Mouse (Mus musculus): ENCODE measurements around the gene Fcgr1. TPM values are rescaled to one million over a fixed set of nuclear protein-coding genes. Genes with fewer than 3 reads are reported as not detected.
"Not testable (repeated sequence)": the region's sequence is repeated elsewhere in the genome, so short reads cannot be mapped to it uniquely, and the experiment has no call there.

Fcgr1 gene
- polyA plus RNA-seq, 1 experiment from 2014 or later = 0.50 TPM

DNA sequence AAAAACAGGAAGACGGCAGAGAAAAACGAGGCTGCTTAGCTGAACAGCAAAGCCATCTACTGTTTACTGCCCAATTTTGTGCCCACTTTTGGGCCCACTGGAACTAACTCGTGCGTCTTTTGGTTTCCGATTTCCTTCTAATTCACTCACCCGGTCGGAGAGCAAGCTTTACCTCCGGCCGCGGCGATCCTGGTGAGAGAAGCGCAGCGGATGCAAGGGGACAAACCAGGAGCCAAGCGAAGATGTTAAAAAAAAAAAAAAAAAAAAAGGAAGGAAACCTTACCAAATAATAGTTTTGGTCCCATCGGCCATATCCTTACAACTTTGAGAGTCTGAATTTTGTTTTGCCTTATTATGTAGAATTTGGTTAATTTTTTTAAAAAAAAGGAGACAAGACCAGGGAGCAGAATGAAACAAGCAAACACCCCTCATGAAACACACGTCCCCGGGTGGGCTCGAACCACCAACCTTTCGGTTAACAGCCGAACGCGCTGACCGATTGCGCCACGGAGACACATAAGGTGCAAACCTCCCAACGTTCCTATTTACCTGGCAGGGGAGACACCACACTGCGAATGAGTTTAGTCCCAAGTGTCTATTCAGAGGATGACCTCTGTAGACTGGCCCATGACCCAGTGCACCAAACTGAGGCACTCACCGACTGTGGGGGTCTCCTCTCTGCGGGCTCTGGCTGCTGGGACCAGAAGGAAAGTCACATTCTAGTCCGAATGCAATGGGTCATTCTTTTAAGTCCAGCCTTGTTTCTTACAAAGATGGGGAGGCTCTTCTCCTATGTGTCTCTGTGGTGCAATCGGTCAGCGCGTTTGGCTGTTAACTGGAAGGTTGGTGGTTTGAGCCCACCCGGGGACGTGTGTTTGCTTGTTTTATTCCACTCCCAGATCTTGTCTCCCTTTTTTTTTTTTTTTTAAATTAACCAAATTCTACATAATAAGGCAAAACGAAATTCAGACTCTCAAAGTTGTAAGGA is 40.7 kb upstream of the Fcgr1 start:
- ATAC-seq (no peak), DNase-seq (ENCODE audit: low read depth, low spot score) (no peak)
- TF ChIP-seq CTCF (IDR thresholded peaks at IDR 0.05) = no peak
- peaks cover 2% of the 10 kb centered on the region for H3K27me3 ChIP-seq
- in situ Hi-C loops (cut with MboI; ENCODE audit: low pct_unique_long_range_greater_than_20kb) = loop anchor here (25.0 kb wide), 1 partner anchor 778 kb away; no protein-coding TSS in a partner anchor
- ChIA-PET CTCF (interaction anchor here (1.3 to 3.8 kb wide), 2 partner anchors 9 kb away, joined by 6 to 23 read pairs; no protein-coding TSS in a partner anchor), POLR2A (no interaction called here)

DNA sequence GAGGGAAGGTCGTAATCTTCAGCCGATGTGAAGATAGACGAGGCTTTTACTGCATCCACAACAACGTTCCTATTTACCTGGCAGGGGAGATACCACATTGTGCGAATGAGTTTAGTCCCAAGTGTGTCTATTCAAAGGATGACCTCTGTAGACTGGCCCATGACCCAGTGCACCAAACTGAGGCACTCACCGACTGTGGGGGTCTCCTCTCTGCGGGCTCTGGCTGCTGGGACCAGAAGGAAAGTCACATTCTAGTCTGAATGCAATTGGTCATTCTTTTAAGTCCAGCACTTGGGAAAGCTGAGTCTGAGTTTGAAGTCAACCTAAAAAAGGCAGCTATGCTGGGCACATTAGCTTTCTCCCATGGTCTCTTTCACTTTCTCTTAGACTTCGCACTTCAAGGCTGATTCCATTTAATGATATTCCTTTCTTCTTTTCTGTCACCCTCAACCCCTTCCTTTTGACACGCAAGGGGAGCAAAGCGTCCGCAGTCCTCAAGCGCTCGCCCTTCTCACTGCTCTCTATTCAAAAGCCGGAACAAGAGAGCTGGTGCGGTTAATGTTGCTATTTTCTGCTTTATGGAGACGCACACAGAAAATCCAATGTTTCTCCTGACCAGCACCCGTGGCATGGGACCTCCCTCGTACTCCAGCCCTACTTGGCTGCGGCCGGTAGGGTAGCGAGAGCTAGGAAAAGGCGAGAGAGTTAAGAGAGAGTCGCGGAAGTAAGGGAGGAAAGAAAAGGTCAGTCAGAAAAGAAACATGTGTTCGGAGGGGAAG is 39.8 kb upstream of the Fcgr1 start:
- ChIA-PET POLR2A (no interaction called here), CTCF (interaction anchor here (0.9 to 1.3 kb wide), 2 partner anchors 8 to 46 kb away, joined by 3 to 6 read pairs; no protein-coding TSS in a partner anchor)
- H3K27me3 ChIP-seq = peaks cover 2% of the 10 kb centered on the region
- DNase-seq (ENCODE audit: low read depth, low spot score) = no peak
- no peak for TF ChIP-seq CTCF (IDR thresholded peaks at IDR 0.05)
- in situ Hi-C loops (cut with MboI; ENCODE audit: low pct_unique_long_range_greater_than_20kb) = loop anchor here (25.0 kb wide), 1 partner anchor 779 kb away; no protein-coding TSS in a partner anchor
- no peak for ATAC-seq

DNA sequence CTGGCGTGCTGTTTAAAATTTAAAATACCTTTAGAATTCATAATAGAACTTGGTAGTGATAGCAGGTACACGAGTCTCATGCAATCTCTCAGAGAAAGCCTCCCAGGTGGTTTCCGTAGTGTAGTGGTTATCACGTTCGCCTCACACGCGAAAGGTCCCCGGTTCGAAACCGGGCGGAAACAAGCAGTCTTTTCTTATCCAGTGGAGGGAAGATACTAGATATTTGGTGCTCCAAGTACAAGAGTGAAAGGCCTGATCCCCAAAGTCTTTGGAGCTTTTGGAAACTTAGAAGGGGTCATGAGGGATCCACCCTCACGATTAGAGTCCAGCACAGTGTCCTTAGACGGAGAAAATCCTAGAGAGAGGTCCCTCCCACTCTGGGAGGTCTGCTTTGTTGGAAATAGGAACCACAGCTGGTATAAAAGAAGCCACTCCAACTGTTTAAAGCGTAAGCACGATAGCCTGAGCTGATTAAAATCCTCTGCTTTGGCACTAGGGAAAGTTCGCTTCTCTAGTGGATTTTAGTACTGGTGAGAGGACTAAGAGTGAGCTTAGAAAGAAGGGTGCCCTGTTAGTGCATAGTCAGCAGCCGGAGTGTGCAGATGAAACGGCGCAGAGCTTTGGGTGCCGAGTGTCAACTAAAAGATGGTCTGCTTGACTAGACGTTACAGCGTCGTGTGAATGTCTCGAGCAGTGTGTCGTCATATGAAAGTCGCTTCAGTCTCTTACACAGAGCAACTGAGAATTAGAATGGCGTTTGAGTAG is 39.0 kb upstream of the Fcgr1 start:
- DNase-seq (ENCODE audit: low read depth, low spot score) = no peak

DNA sequence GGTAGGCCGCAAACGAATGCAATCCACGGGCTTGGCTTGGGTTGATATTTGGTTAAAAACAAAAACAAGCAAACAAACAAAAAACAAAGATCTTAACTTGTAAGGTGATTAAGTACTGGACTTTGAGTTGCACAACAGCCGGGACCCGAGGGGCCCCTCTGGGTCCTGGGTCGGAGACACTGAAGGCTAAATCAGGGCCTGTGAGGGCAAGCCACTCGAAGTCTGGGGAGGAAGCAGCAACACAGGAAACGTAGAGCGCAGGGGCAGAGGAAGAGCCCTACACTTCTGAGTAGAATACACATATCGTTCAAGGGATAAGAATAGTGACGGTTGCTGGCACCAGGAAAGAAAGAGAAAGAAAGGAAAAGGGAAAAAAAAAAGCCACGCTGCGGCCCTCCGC is 38.2 kb upstream of the Fcgr1 start:
- CTCF ChIA-PET = no interaction called here
- peaks cover 2% of the 10 kb centered on the region for H3K27me3 ChIP-seq
- no peak for DNase-seq (ENCODE audit: low read depth, low spot score)
- in situ Hi-C loops (cut with MboI; ENCODE audit: low pct_unique_long_range_greater_than_20kb) = loop anchor here (25.0 kb wide), 1 partner anchor 780 kb away; no protein-coding TSS in a partner anchor
- no peak for TF ChIP-seq CTCF (IDR thresholded peaks at IDR 0.05)
- POLR2A ChIA-PET = no interaction called here
- ATAC-seq = no peak

More for the DNA sequence above, 39.0 kb upstream of the Fcgr1 start:
- peaks cover 2% of the 10 kb centered on the region for H3K27me3 ChIP-seq
- in situ Hi-C loops (cut with MboI; ENCODE audit: low pct_unique_long_range_greater_than_20kb) = loop anchor here (25.0 kb wide), 1 partner anchor 779 kb away; no protein-coding TSS in a partner anchor
- ChIA-PET POLR2A (no interaction called here), CTCF (interaction anchor here (0.9 kb wide), 1 partner anchor 45 kb away, joined by 3 read pairs; no protein-coding TSS in a partner anchor)
- no peak for TF ChIP-seq CTCF (IDR thresholded peaks at IDR 0.05)
- no peak for ATAC-seq

DNA sequence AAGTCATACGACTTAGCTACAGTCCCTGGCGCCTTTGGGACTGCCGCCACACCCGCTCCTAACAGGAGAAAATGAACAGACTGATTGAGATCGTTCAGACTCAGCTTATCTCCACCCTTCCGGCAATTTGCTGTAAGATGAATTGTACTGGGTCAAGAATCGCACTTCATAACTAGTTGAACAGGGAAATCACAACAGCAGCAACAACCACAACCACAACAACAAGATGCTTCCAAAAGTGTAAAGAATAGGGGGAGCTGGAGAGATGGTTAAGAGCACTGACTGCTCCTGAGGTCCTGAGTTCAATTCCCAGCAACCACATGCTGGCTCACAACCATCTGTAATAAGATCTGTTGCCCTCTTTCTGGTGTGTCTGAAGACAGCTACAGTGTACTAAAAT is 37.7 kb upstream of the Fcgr1 start:
- H3K27me3 ChIP-seq = peaks cover 2% of the 10 kb centered on the region
- POLR2A ChIA-PET = no interaction called here
- DNase-seq (ENCODE audit: low read depth, low spot score) = no peak
- in situ Hi-C loops (cut with MboI; ENCODE audit: low pct_unique_long_range_greater_than_20kb) = loop anchor here (25.0 kb wide), 1 partner anchor 781 kb away; no protein-coding TSS in a partner anchor
- ATAC-seq = no peak
- CTCF ChIA-PET = no interaction called here
- no peak for TF ChIP-seq CTCF (IDR thresholded peaks at IDR 0.05)

DNA sequence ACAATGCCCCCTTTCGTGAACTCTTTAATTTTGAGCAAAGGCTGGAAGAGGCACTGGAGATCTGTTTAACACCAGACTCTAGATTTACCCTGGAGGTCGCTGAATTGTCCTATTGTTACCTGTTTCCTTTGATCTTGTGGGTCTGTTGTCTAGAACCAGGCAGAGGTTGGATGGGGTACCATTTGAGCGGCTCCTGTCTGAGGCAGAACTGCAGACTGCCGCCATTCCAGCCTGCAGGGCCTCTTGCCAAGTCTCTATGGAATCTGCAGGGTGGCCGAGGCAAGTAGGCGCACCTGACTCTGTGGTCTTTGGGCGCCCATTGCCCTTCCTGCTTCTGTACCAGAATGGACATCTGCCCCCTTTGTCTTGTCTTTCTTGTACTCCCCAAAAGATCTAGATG is 36.8 kb upstream of the Fcgr1 start:
- ChIA-PET CTCF (no interaction called here), POLR2A (no interaction called here)
- H3K27me3 ChIP-seq = peaks cover 2% of the 10 kb centered on the region
- ATAC-seq (no peak), DNase-seq (ENCODE audit: low read depth, low spot score) (no peak)
- in situ Hi-C loops (cut with MboI; ENCODE audit: low pct_unique_long_range_greater_than_20kb) = loop anchor here (25.0 kb wide), 1 partner anchor 782 kb away; no protein-coding TSS in a partner anchor
- TF ChIP-seq CTCF (IDR thresholded peaks at IDR 0.05) = no peak

DNA sequence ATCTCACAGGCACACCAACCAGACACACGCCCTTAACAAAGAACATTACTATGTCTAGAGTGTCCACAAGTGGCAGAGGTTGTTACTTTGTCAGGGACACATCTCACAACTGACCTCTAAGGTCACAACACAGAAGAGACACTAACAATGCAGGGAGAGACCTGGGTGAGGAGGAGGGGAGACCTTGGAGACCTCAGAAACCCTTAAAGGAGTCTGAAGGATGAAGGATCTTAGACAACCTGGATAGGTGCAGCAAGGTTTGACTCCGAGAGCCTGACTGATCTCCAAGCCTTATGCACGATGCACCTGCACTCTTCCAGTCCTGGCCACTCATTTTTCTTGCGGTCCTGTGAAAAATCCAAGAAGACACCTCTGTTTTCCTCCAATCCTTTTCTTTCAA is 36.4 kb upstream of the Fcgr1 start:
- in situ Hi-C loops (cut with MboI; ENCODE audit: low pct_unique_long_range_greater_than_20kb) = loop anchor here (25.0 kb wide), 1 partner anchor 782 kb away; no protein-coding TSS in a partner anchor
- ChIA-PET POLR2A (interaction anchor here (0.6 kb wide), 1 partner anchor 65 kb away, joined by 3 read pairs; no protein-coding TSS in a partner anchor), CTCF (interaction anchor here (1.0 kb wide), 1 partner anchor 42 kb away, joined by 3 read pairs; no protein-coding TSS in a partner anchor)
- DNase-seq (ENCODE audit: low read depth, low spot score) = no peak
- TF ChIP-seq CTCF (IDR thresholded peaks at IDR 0.05) = no peak
- peaks cover 2% of the 10 kb centered on the region for H3K27me3 ChIP-seq
- no peak for ATAC-seq

DNA sequence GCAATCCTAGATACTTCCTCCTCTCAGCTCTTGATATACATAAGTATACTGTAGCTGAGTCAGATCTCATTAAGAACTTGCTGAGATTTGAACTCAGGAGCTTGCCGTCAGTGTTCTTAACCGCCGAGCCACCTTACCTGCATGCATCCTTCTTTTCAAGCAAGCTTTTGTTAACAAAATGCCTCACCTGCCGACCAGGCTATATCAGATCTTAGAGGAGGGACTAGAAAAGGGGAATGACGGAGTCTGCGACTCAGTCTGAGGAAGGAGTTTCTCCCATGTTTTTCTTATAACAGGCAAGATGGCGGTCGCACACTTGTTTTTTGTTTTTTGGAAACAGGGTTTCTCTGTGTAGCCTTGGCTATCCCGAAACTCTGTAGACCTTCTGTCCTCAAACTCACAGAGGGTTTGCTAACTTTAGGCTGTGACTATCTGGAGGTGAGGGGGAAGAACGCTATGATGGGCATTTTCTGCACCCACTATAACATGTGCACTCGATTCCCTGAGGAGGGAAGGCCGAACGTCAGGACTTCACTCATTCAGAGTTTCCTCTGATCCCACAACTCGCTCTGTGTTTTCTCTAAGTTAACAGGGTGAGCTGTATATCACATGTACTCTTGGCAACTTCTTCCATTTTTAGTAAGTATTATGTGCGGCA is 35.1 kb upstream of the Fcgr1 start:
- in situ Hi-C loops (cut with MboI; ENCODE audit: low pct_unique_long_range_greater_than_20kb) = loop anchor here (10.0 to 25.0 kb wide), 3 partner anchors 76 to 783 kb away; no protein-coding TSS in a partner anchor
- ChIA-PET POLR2A (interaction anchor here (0.6 to 1.0 kb wide), 2 partner anchors 10 to 39 kb away, joined by 3 to 5 read pairs; no protein-coding TSS in a partner anchor), CTCF (interaction anchor here (0.9 to 1.7 kb wide), 4 partner anchors 8 to 178 kb away, joined by 3 read pairs; no protein-coding TSS in a partner anchor)
- ATAC-seq = peak; percentile 21
- H3K27me3 ChIP-seq = no peaks in the 10 kb centered on the region
- no peak for TF ChIP-seq CTCF (IDR thresholded peaks at IDR 0.05)
- peak; percentile 50 for DNase-seq (ENCODE audit: low read depth, low spot score)

DNA sequence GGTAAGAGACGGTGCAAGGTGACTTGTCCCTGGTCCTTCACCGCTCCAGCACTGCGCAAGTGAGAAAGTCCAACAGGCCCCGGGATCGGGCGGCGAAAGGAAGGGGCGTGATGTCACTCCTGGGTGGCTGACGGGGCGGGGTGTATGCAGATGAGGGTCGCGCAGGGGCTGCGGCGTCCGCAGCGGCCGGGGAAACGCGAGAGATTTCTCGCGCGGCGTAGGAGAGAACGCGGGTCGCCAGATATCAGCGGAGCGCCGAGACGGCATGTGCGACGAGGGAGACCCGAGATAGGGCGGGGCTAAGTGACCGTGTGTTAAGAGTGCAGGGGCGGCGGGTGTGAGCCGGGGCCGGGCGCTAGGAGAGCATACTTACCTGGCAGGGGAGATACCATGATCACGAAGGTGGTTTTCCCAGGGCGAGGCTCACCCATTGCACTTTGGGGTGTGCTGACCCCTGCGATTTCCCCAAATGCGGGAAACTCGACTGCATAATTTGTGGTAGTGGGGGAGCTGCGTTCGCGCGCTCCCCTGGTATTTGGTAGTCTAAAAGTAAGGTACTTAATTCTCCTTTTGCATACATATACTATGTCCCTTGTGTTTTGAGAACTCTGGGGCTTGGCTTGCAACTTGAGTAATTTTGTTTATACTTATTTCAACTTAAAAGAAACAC is 34.4 kb upstream of the Fcgr1 start:
- not testable (repeated sequence) for H3K27me3 ChIP-seq; DNase-seq (ENCODE audit: low read depth, low spot score)
- ChIA-PET CTCF (interaction anchor here (1.7 kb wide), 1 partner anchor 44 kb away, joined by 3 read pairs; no protein-coding TSS in a partner anchor), POLR2A (interaction anchor here (0.6 to 1.0 kb wide), 2 partner anchors 10 to 38 kb away, joined by 3 to 5 read pairs; no protein-coding TSS in a partner anchor)
- in situ Hi-C loops (cut with MboI; ENCODE audit: low pct_unique_long_range_greater_than_20kb) = loop anchor here (10.0 to 25.0 kb wide), 3 partner anchors 77 to 784 kb away; no protein-coding TSS in a partner anchor
- ATAC-seq = peak; percentile 78
